8 mouse cellular contexts compared by ENCODE assay signal in genomic region chr11:116850833-116851477, GRCm38 (mm10). TPM values are rescaled to one million over a fixed set of nuclear protein-coding genes. Genes with fewer than 3 reads are reported as not detected.
A peak's percentile ranks its signal among the peaks of the same experiment; 100 is the strongest.
DNase-seq lines count a peak whose midpoint lies in the region; ATAC-seq lines count a peak whose summit lies in the region.

No protein-coding gene starts in this region.

- H3K36me3 ChIP-seq in kidney, embryonic 16.5 days (ENCODE audit: insufficient read depth, low read length): peaks cover 15% of the 10 kb centered on the region
- H3K36me3 ChIP-seq in embryonic facial prominence, embryonic 10.5 days (replicated peaks): peaks cover 61% of the 10 kb centered on the region
- H3K36me3 ChIP-seq in intestine, embryonic 14.5 days (ENCODE audit: control insufficient read depth, insufficient read depth, low read length): peaks cover 50% of the 10 kb centered on the region

- H3K4me3 ChIP-seq in kidney, embryonic 16.5 days (ENCODE audit: low read length): peak overlapping the region; percentile 95
- H3K4me3 ChIP-seq in embryonic facial prominence, embryonic 10.5 days: peak overlapping the region; percentile 81
- peak overlapping the region; percentile 100 for H3K4me3 ChIP-seq in intestine, embryonic 14.5 days (ENCODE audit: low read depth, low read length)

- DNase-seq in kidney, postnatal 25 days: no peak
- no peak for DNase-seq in embryonic facial prominence, embryonic 10.5 days (ENCODE audit: low spot score)
- DNase-seq in intestine, embryonic 14.5 days (ENCODE audit: low spot score): no peak
- DNase-seq in naive thymus-derived CD4-positive, alpha-beta T cell, adult 2 months (ENCODE audit: low read depth): peak; percentile 45
- no peak for DNase-seq in thymus, postnatal 25 days
- no peak for DNase-seq in cerebellum, adult 9-11 months
- no peak for DNase-seq in gastrocnemius, postnatal 14 days

- no peaks in the 10 kb centered on the region for H3K9me3 ChIP-seq in kidney, embryonic 16.5 days (ENCODE audit: low read length)
- no peaks in the 10 kb centered on the region for H3K9me3 ChIP-seq in embryonic facial prominence, embryonic 10.5 days
- no peaks in the 10 kb centered on the region for H3K9me3 ChIP-seq in intestine, embryonic 14.5 days (ENCODE audit: control insufficient read depth, low read length)

- H3K4me2 ChIP-seq in kidney, embryonic 16.5 days (replicated peaks; ENCODE audit: low read depth, low read length): peak overlapping the region; percentile 77
- H3K4me2 ChIP-seq in intestine, embryonic 14.5 days (ENCODE audit: low read length): peak overlapping the region; percentile 92

- no peaks in the 10 kb centered on the region for H3K27me3 ChIP-seq in kidney, embryonic 16.5 days (ENCODE audit: insufficient read depth, low read length)
- H3K27me3 ChIP-seq in embryonic facial prominence, embryonic 10.5 days (replicated peaks; ENCODE audit: low read depth, poor library complexity, severe bottlenecking): no peaks in the 10 kb centered on the region
- no peaks in the 10 kb centered on the region for H3K27me3 ChIP-seq in intestine, embryonic 14.5 days (replicated peaks; ENCODE audit: control insufficient read depth, insufficient read depth, low read length)

- WGBS in kidney, embryonic 16.5 days: 23% methylated on average over 6 of the region's 6 CpGs
- 53% methylated on average over 6 of the region's 6 CpGs for WGBS in embryonic facial prominence, embryonic 10.5 days
- 32% methylated on average over 6 of the region's 6 CpGs for WGBS in intestine, embryonic 14.5 days

- peak overlapping the region; percentile 98; the same call in 1 of the 2 replicates for H3K27ac ChIP-seq in kidney, embryonic 16.5 days (ENCODE audit: low read length)
- H3K27ac ChIP-seq in embryonic facial prominence, embryonic 10.5 days (replicated peaks): peak overlapping the region; percentile 97
- no peak overlapping the region for H3K27ac ChIP-seq in intestine, embryonic 14.5 days (ENCODE audit: low read depth)

- intact Hi-C loops in gastrocnemius, postnatal 14 days (cut with DNase I; ENCODE audit: low total_unique reads): no loop called here

- peak overlapping the region; percentile 99 for H3K9ac ChIP-seq in kidney, embryonic 16.5 days (replicated peaks; ENCODE audit: low read length)
- peak overlapping the region; percentile 99 for H3K9ac ChIP-seq in intestine, embryonic 14.5 days (ENCODE audit: low read length)

- ATAC-seq in kidney, embryonic 16.5 days (ENCODE audit: low FRiP score, low TSS enrichment): no peak
- ATAC-seq in intestine, embryonic 14.5 days (replicated peaks; ENCODE audit: low FRiP score, low TSS enrichment, low read depth): no peak

- peaks cover 21% of the 10 kb centered on the region for H3K4me1 ChIP-seq in kidney, embryonic 16.5 days (ENCODE audit: insufficient read depth, low read length)
- H3K4me1 ChIP-seq in embryonic facial prominence, embryonic 10.5 days: peaks cover 30% of the 10 kb centered on the region
- H3K4me1 ChIP-seq in intestine, embryonic 14.5 days (replicated peaks; ENCODE audit: control insufficient read depth, insufficient read depth, low read length): peaks cover 22% of the 10 kb centered on the region

RNA-seq across cellular contexts. Expression of gene Mfsd11, which starts 1.3 kb away (rescaled TPM):
- 38.8 and 41.2 TPM in 2 replicates for polyA plus RNA-seq in kidney, embryonic 16.5 days (2015; fragmentation: Nextera tagmentation; extraction: Ambion mirVana)
- polyA plus RNA-seq in embryonic facial prominence, embryonic 10.5 days (2016; fragmentation: Nextera tagmentation; extraction: Ambion mirVana): 23.8 and 26.8 TPM in 2 replicates
- polyA plus RNA-seq in intestine, embryonic 14.5 days (2014; fragmentation: Nextera tagmentation; extraction: Ambion mirVana): 29.1 and 32.6 TPM in 2 replicates
- 10 to 100 TPM; 22.3 to 27.2 TPM for total RNA-seq in gastrocnemius, postnatal 14 days (2021)

RNA-seq across cellular contexts. Expression of gene Srsf2, which starts 1.9 kb away (rescaled TPM):
- polyA plus RNA-seq in kidney, embryonic 16.5 days (2015; fragmentation: Nextera tagmentation; extraction: Ambion mirVana): 729 and 742 TPM in 2 replicates
- polyA plus RNA-seq in embryonic facial prominence, embryonic 10.5 days (2016; fragmentation: Nextera tagmentation; extraction: Ambion mirVana): 890 and 902 TPM in 2 replicates
- 811 and 855 TPM in 2 replicates for polyA plus RNA-seq in intestine, embryonic 14.5 days (2014; fragmentation: Nextera tagmentation; extraction: Ambion mirVana)
- 10 to 100 TPM; 73.0 to 80.9 TPM for total RNA-seq in gastrocnemius, postnatal 14 days (2021)

RNA-seq across cellular contexts. Expression of gene Jmjd6, which starts 7.7 kb away (rescaled TPM):
- 74.8 and 77.8 TPM in 2 replicates for polyA plus RNA-seq in kidney, embryonic 16.5 days (2015; fragmentation: Nextera tagmentation; extraction: Ambion mirVana)
- 88.3 and 97.5 TPM in 2 replicates for polyA plus RNA-seq in embryonic facial prominence, embryonic 10.5 days (2016; fragmentation: Nextera tagmentation; extraction: Ambion mirVana)
- polyA plus RNA-seq in intestine, embryonic 14.5 days (2014; fragmentation: Nextera tagmentation; extraction: Ambion mirVana): 82.8 and 85.3 TPM in 2 replicates
- total RNA-seq in gastrocnemius, postnatal 14 days (2021): 10 to 100 TPM; 19.5 to 21.4 TPM

RNA-seq across cellular contexts. Expression of gene Mettl23, which starts 7.9 kb away (rescaled TPM):
- 54.9 and 60.6 TPM in 2 replicates for polyA plus RNA-seq in kidney, embryonic 16.5 days (2015; fragmentation: Nextera tagmentation; extraction: Ambion mirVana)
- polyA plus RNA-seq in embryonic facial prominence, embryonic 10.5 days (2016; fragmentation: Nextera tagmentation; extraction: Ambion mirVana): 56.9 and 58.1 TPM in 2 replicates
- 70.3 and 81.4 TPM in 2 replicates for polyA plus RNA-seq in intestine, embryonic 14.5 days (2014; fragmentation: Nextera tagmentation; extraction: Ambion mirVana)
- 10 to 100 TPM; 24.1 to 24.7 TPM for total RNA-seq in gastrocnemius, postnatal 14 days (2021)

RNA-seq across cellular contexts. Expression of gene Mxra7, which starts 23.1 kb away (rescaled TPM):
- polyA plus RNA-seq in kidney, embryonic 16.5 days (2015; fragmentation: Nextera tagmentation; extraction: Ambion mirVana): 15.6 and 17.0 TPM in 2 replicates
- 18.1 and 23.2 TPM in 2 replicates for polyA plus RNA-seq in embryonic facial prominence, embryonic 10.5 days (2016; fragmentation: Nextera tagmentation; extraction: Ambion mirVana)
- 22.6 and 23.8 TPM in 2 replicates for polyA plus RNA-seq in intestine, embryonic 14.5 days (2014; fragmentation: Nextera tagmentation; extraction: Ambion mirVana)
- total RNA-seq in gastrocnemius, postnatal 14 days (2021): 10 to 100 TPM; 23.1 to 29.6 TPM
